Mouse (Mus musculus) lung, postnatal 0 days (tissue): Measurements from ENCODE around the gene Gm2022. TPM values are rescaled to one million over a fixed set of nuclear protein-coding genes. Genes with fewer than 3 reads are reported as not detected.
A peak's percentile ranks its signal among the peaks of the same experiment; 100 is the strongest.
"Not testable (repeated sequence)": the region's sequence is repeated elsewhere in the genome, so short reads cannot be mapped to it uniquely, and the experiment has no call there.

Experiments
- ATAC-seq: fragments of 200-750 bp; cut with Nextera tagmentation; 2 replicates; pipeline ENCODE4 v1.8.0; 2017; ENCODE audit warnings: moderate library complexity
- DNase-seq: peaks from one replicate; pipeline ENCODE4 v3.0.0-alpha.2; 2016; ENCODE audit warnings: low spot score
- H3K27ac ChIP-seq: fragments of 300-500 bp; sonication (generic); 2 replicates; pipeline ENCODE4 v1.5.1; 2014; ENCODE audit warnings: antibody characterized with exemption, mild to moderate bottlenecking, low read length, mixed read lengths
- H3K27me3 ChIP-seq: fragments of 300-500 bp; sonication (generic); replicated peaks from 2 replicates; pipeline ENCODE4 v1.6.1; 2014; ENCODE audit warnings: low read length, mixed read lengths; ENCODE audit not compliant: insufficient read depth
- H3K36me3 ChIP-seq: fragments of 300-500 bp; sonication (generic); 2 replicates; pipeline ENCODE4 v1.6.1; 2014; ENCODE audit warnings: low read length, mixed read lengths; ENCODE audit not compliant: insufficient read depth
- H3K4me1 ChIP-seq: fragments of 300-500 bp; sonication (generic); 2 replicates; pipeline ENCODE4 v1.6.1; 2014; ENCODE audit warnings: antibody characterized with exemption, low read depth, low read length, mixed read lengths; ENCODE audit not compliant: insufficient read depth
- H3K4me2 ChIP-seq: fragments of 300-500 bp; sonication (generic); replicated peaks from 2 replicates; pipeline ENCODE4 v1.6.1; 2014; ENCODE audit warnings: low read depth, mild to moderate bottlenecking, low read length, moderate library complexity, mixed read lengths
- H3K4me3 ChIP-seq: fragments of 300-500 bp; sonication (generic); 2 replicates; pipeline ENCODE4 v1.5.1; 2014; ENCODE audit warnings: low read depth, low read length
- H3K9ac ChIP-seq: fragments of 300-500 bp; sonication (generic); replicated peaks from 2 replicates; pipeline ENCODE4 v1.6.1; 2014; ENCODE audit warnings: low read depth, mild to moderate bottlenecking
- H3K9me3 ChIP-seq: fragments of 300-500 bp; sonication (generic); 2 replicates; pipeline ENCODE4 v1.6.1; 2016; ENCODE audit warnings: low read length, mixed read lengths
- WGBS: fragments of 180-500 bp; shearing (Covaris S2); extraction: QIAGEN DNeasy Blood & Tissue Kit; methylation state at CpG from one replicate; pipeline ENCODE4 v1.1.7; 2014; 5-methylcytosine and 5-hydroxymethylcytosine counted together
- polyA plus RNA-seq: library from polyadenylated mRNA; unstranded; fragments of >200 nt; fragmentation: Nextera tagmentation; extraction: Ambion mirVana; gene quantifications from 2 replicates; pipeline ENCODE4 v1.2.1, GENCODE M21; 2015

Gm2022 gene
- polyA plus RNA-seq, result not detected in 2 replicates

- H3K9me3 ChIP-seq, result not testable (repeated sequence)
- WGBS, result no CpG with 5 or more reads among the region's 1 CpGs
Measured at GRCm38 (mm10) chr12:87895070-87895469, at the start of gene Gm2022. Gene Gm2022, plus strand, starts transcription at chr12:87895370.

GRCm38 (mm10) chr12:87850657-87851056 is 44.5 kb upstream of the Gm2022 start:
- WGBS, result no CpG with 5 or more reads among the region's 2 CpGs
- not testable (repeated sequence) for H3K4me1 ChIP-seq, DNase-seq, H3K4me2 ChIP-seq, H3K27ac ChIP-seq, H3K9me3 ChIP-seq, H3K36me3 ChIP-seq, H3K9ac ChIP-seq, H3K4me3 ChIP-seq, ATAC-seq, H3K27me3 ChIP-seq

More at GRCm38 (mm10) chr12:87895070-87895469, at the start of gene Gm2022:
- H3K4me3 ChIP-seq, H3K27ac ChIP-seq, DNase-seq, H3K9ac ChIP-seq, ATAC-seq, H3K4me2 ChIP-seq, H3K36me3 ChIP-seq, H3K4me1 ChIP-seq, H3K27me3 ChIP-seq: not testable (repeated sequence)

DNA sequence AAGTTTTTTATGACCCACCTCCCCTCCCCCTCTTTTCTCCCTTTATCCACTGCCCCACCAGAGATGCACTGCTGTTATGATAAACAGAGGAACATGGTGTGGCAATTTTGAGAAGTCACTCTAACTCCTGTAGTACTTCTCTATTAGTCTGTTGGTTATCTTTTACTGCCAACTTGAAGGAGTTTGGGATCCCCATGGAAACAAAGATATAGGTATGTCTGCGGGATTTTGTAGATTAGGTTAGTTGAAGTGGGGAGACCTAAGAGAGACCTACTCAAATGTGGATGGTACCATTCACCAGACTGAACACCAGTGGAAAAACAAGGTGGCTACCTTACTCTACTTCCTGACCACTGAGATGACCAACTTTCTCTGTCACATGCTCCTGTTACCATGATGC is 39.1 kb upstream of the Gm2022 start:
- DNase-seq, H3K4me3 ChIP-seq, H3K27ac ChIP-seq, H3K4me2 ChIP-seq, H3K9ac ChIP-seq, H3K36me3 ChIP-seq, H3K27me3 ChIP-seq, H3K4me1 ChIP-seq, H3K9me3 ChIP-seq, ATAC-seq: not testable (repeated sequence)
- WGBS, result 73% methylated on average over 1 of the region's 1 CpGs

- not testable (repeated sequence) for H3K9ac ChIP-seq, H3K27ac ChIP-seq, H3K4me3 ChIP-seq, H3K36me3 ChIP-seq, H3K4me2 ChIP-seq, H3K27me3 ChIP-seq, H3K9me3 ChIP-seq, DNase-seq, H3K4me1 ChIP-seq
- 77% methylated on average over 23 of the region's 23 CpGs for WGBS
- ATAC-seq, result 0 out of 2 replicates have a peak, but pooled peaks have one; percentile 13
Measured at GRCm38 (mm10) chr12:87861740-87862692, 33.2 kb upstream of the Gm2022 start.

DNA sequence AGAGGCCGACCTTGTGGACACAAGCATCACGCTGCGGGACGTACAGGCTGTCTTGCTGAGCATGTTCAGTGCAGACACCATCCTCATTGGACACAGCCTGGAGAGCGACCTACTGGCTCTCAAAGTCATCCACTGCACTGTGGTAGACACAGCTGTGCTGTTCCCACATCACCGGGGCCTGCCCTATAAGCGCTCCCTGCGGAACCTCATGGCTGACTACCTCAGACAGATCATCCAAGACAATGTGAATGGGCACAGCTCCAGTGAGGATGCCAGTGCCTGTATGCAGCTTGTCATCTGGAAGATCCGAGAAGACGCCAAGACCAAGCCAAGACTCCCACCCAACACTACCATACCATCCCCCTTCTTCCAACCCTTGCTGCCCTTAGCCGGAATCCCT is 31.5 kb upstream of the Gm2022 start:
- not testable (repeated sequence) for H3K9me3 ChIP-seq

GRCm38 (mm10) chr12:87864048-87864447 is 31.1 kb upstream of the Gm2022 start:
- not testable (repeated sequence) for DNase-seq, H3K4me3 ChIP-seq, H3K27me3 ChIP-seq, H3K27ac ChIP-seq, H3K4me2 ChIP-seq, H3K9me3 ChIP-seq, H3K36me3 ChIP-seq, H3K9ac ChIP-seq, H3K4me1 ChIP-seq
- WGBS, result 72% methylated on average over 2 of the region's 2 CpGs
- ATAC-seq, result peak; percentile 28; the same call in 1 of the 2 replicates

More for the DNA sequence above, 31.5 kb upstream of the Gm2022 start:
- not testable (repeated sequence) for H3K4me3 ChIP-seq, H3K27ac ChIP-seq, H3K9ac ChIP-seq, H3K4me2 ChIP-seq, H3K4me1 ChIP-seq, H3K27me3 ChIP-seq, DNase-seq, H3K36me3 ChIP-seq
- 97% methylated on average over 8 of the region's 11 CpGs for WGBS
- ATAC-seq, result peak; percentile 14; the same call in 1 of the 2 replicates

DNA sequence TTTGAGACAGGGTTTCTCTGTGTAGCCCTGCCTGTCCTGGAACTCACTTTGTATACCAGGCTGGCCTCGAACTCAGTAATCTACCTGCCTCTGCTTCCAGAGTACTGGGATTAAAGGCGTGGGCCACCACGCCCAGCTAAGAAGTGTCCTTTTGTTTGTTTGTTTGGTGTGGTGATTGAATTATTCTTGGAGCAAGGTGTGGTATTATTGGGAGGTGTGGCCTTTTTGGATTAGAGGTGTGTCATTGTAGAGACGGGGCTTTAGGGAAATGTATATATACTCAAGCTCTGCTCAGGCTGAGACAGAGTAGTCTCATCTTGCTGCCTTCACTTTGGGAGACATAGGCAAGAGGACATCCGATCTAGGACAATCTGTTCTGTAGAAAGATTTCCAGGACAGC is 21.4 kb upstream of the Gm2022 start, which contains the start of gene Gm2016:
Gene Gm2016 (plus strand): TSS at position 301 of the 400 bp plus-strand sequence.
- H3K9ac ChIP-seq, DNase-seq, H3K27me3 ChIP-seq, H3K36me3 ChIP-seq, ATAC-seq, H3K27ac ChIP-seq, H3K4me1 ChIP-seq, H3K4me2 ChIP-seq, H3K9me3 ChIP-seq, H3K4me3 ChIP-seq: not testable (repeated sequence)
- WGBS, result 72% methylated on average over 5 of the region's 5 CpGs

GRCm38 (mm10) chr12:87919721-87920120 is 24.6 kb downstream of the Gm2022 start, which contains the start of gene Gm2035:
Gene Gm2035, minus strand, starts transcription at chr12:87919857.
- ATAC-seq, H3K9me3 ChIP-seq, H3K27ac ChIP-seq, H3K9ac ChIP-seq, H3K4me3 ChIP-seq, H3K4me1 ChIP-seq, DNase-seq, H3K36me3 ChIP-seq, H3K27me3 ChIP-seq, H3K4me2 ChIP-seq: not testable (repeated sequence)
- 66% methylated on average over 2 of the region's 2 CpGs for WGBS
